Mouse (Mus musculus) kidney, postnatal 0 days (tissue): ENCODE data around the gene Olfr668. TPM values are rescaled to one million over a fixed set of nuclear protein-coding genes. Genes with fewer than 3 reads are reported as not detected.

Experiments used
- ATAC-seq: fragments of 200-750 bp; cut with Nextera tagmentation; replicated peaks from 2 replicates; pipeline ENCODE4 v1.8.0; 2017; ENCODE audit warnings: low read depth, moderate number of reproducible peaks, moderate TSS enrichment, moderate library complexity; ENCODE audit not compliant: low FRiP score
- DNase-seq: peaks from one replicate; pipeline ENCODE4 v3.0.0-alpha.2; 2016; ENCODE audit warnings: low spot score
- H3K27ac ChIP-seq: fragments of 300-500 bp; sonication (generic); 2 replicates; pipeline ENCODE4 v1.5.1; 2014; ENCODE audit warnings: mild to moderate bottlenecking
- H3K27me3 ChIP-seq: fragments of 300-500 bp; sonication (generic); 2 replicates; pipeline ENCODE4 v1.6.1; 2014; ENCODE audit warnings: low read length, mixed read lengths; ENCODE audit not compliant: insufficient read depth
- H3K36me3 ChIP-seq: fragments of 300-500 bp; sonication (generic); 2 replicates; pipeline ENCODE4 v1.6.1; 2014; ENCODE audit warnings: low read length, mixed read lengths; ENCODE audit not compliant: insufficient read depth
- H3K4me1 ChIP-seq: fragments of 300-500 bp; sonication (generic); replicated peaks from 2 replicates; pipeline ENCODE4 v1.6.1; 2014; ENCODE audit warnings: antibody characterized with exemption, low read length, mixed read lengths; ENCODE audit not compliant: insufficient read depth
- H3K4me2 ChIP-seq: fragments of 300-500 bp; sonication (generic); 2 replicates; pipeline ENCODE4 v1.6.1; 2014; ENCODE audit warnings: mild to moderate bottlenecking, low read length, moderate library complexity, mixed read lengths
- H3K4me3 ChIP-seq: fragments of 300-500 bp; sonication (generic); replicated peaks from 2 replicates; pipeline ENCODE4 v1.5.1; 2014; ENCODE audit warnings: low read depth, low read length
- H3K9ac ChIP-seq: fragments of 300-500 bp; sonication (generic); 2 replicates; pipeline ENCODE4 v1.6.1; 2014; ENCODE audit warnings: low read depth, low read length
- H3K9me3 ChIP-seq: fragments of 300-500 bp; sonication (generic); replicated peaks from 2 replicates; pipeline ENCODE4 v1.6.1; 2016; ENCODE audit warnings: low read length, inconsistent platforms, mixed read lengths
- CTCF ChIP-seq: IDR thresholded peaks from 2 replicates; pipeline ENCODE4 v1.5.1; 2016; ENCODE audit warnings: antibody characterized with exemption, low read depth, mild to moderate bottlenecking, moderate library complexity
- WGBS: fragments of 180-500 bp; shearing (Covaris S2); extraction: QIAGEN DNeasy Blood & Tissue Kit; methylation state at CpG from one replicate; pipeline ENCODE4 v1.1.7; 2014; 5-methylcytosine and 5-hydroxymethylcytosine counted together
- polyA plus RNA-seq: library from polyadenylated mRNA; unstranded; fragments of >200 nt; fragmentation: Nextera tagmentation; extraction: Ambion mirVana; gene quantifications from 2 replicates; pipeline ENCODE4 v1.2.1, GENCODE M21; 2015

The Olfr668 gene
- polyA plus RNA-seq, 1 experiment from 2014 or later: not detected

DNA sequence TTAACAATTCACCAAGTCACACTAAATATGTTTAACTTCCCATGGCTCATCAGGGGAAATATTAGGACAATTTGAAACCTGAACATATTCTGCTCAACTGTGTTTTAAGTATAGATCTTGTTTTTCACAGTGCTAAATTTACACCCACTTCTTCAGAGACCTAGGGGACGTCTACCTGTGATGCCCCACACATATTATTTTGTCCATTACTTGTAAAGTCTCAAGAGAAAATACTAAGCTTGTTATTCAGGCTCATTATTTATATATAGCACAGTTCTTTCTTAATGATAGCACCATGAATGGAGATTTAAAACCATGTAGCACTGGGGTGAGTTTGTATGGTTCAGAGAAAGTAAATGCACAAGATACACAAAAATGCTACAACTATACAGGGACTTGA, 50.1 kb downstream of the Olfr668 start, which contains the start of gene Olfr665:
Gene Olfr665, plus strand, starts transcription at position 301 of the 400 bp plus-strand sequence.
- no peak for ATAC-seq

More for the DNA sequence above, 50.1 kb downstream of the Olfr668 start, which contains the start of gene Olfr665:
- Histone ChIP-seq H3K4me1 (no peaks in the 10 kb centered on the region), H3K27ac (no peak within 1 kb of the TSS), H3K9me3 (no peaks in the 10 kb centered on the region), H3K36me3 (no peaks in the 10 kb centered on the region), H3K4me2 (no peak within 1 kb of the TSS), H3K9ac (no peak within 1 kb of the TSS), H3K4me3 (no peak within 1 kb of the TSS), H3K27me3 (no peaks in the 10 kb centered on the region)
- TF ChIP-seq CTCF: no peak
- WGBS: 40% methylated on average over 1 of the region's 1 CpGs
- DNase-seq: no peak

Other genes with a start within 250 kb of the Olfr668 start
- not detected in 2 replicates for gene Olfr661, start 241.6 kb downstream of the Olfr668 start, polyA plus RNA-seq
- gene Usp17le, start 150.6 kb downstream of the Olfr668 start, polyA plus RNA-seq: not detected in 2 replicates
- gene Usp17lb, start 85.5 kb downstream of the Olfr668 start, polyA plus RNA-seq: not detected in 2 replicates
- gene Usp17la, start 71.0 kb downstream of the Olfr668 start, polyA plus RNA-seq: not detected in 2 replicates
- not detected in 2 replicates for gene Olfr665, start 50.0 kb downstream of the Olfr668 start, polyA plus RNA-seq
- not detected in 2 replicates for gene Olfr666, start 32.1 kb downstream of the Olfr668 start, polyA plus RNA-seq
- not detected in 2 replicates for gene Olfr667, start 6.6 kb downstream of the Olfr668 start, polyA plus RNA-seq
- not detected in 2 replicates for gene Olfr669, start 6.2 kb upstream of the Olfr668 start, polyA plus RNA-seq
- not detected in 2 replicates for gene Olfr670, start 34.6 kb upstream of the Olfr668 start, polyA plus RNA-seq
- not detected in 2 replicates for gene Olfr671, start 51.1 kb upstream of the Olfr668 start, polyA plus RNA-seq
- not detected in 2 replicates for gene Olfr672, start 74.0 kb upstream of the Olfr668 start, polyA plus RNA-seq
- not detected in 2 replicates for gene Olfr675, start 100.4 kb upstream of the Olfr668 start, polyA plus RNA-seq
- not detected in 2 replicates for gene Olfr676, start 104.6 kb upstream of the Olfr668 start, polyA plus RNA-seq
- gene Olfr677, start 123.3 kb upstream of the Olfr668 start, polyA plus RNA-seq: not detected in 2 replicates
- gene Olfr678, start 136.4 kb upstream of the Olfr668 start, polyA plus RNA-seq: not detected in 2 replicates
- not detected in 2 replicates for gene Olfr679, start 153.1 kb upstream of the Olfr668 start, polyA plus RNA-seq
- gene Olfr680-ps1, start 164.8 kb upstream of the Olfr668 start, polyA plus RNA-seq: not detected in 2 replicates
- gene Olfr681, start 188.8 kb upstream of the Olfr668 start, polyA plus RNA-seq: not detected in 2 replicates
- not detected in 2 replicates for gene Olfr683, start 219.0 kb upstream of the Olfr668 start, polyA plus RNA-seq
- not detected in 2 replicates for gene Olfr684, start 235.6 kb upstream of the Olfr668 start, polyA plus RNA-seq